Mouse (Mus musculus): Measurements from ENCODE around the gene Gjb3. TPM values are rescaled to one million over a fixed set of nuclear protein-coding genes. Genes with fewer than 3 reads are reported as not detected.
A peak's percentile ranks its signal among the peaks of the same experiment; 100 is the strongest.

The Gjb3 gene
- total and polyA plus RNA-seq, 2 experiments from 2014 or later: 0.30 to 1.2 TPM

DNA sequence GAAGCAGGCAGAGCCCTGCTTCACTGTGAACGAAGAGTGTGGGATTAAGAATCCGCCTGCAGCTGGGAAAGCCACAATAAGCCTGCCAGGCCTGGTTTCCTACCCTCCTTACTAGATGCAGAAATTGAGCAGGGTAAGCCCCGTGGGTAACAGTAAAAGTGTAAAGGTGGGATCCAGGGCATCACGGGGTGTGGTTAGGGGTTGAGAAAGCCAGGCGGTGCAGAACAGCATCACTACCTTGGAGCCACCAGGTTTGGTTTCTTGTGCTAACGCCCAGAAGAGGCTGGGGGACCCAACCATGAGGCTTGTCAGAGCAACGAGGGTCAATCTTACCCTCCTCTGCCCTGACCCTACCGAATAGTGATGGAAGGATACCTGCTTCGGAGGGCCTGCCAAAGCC, 16.1 kb downstream of the Gjb3 start:
- no peak overlapping the region for H3K4me3 ChIP-seq (ENCODE audit: low read depth, low read length)

DNA sequence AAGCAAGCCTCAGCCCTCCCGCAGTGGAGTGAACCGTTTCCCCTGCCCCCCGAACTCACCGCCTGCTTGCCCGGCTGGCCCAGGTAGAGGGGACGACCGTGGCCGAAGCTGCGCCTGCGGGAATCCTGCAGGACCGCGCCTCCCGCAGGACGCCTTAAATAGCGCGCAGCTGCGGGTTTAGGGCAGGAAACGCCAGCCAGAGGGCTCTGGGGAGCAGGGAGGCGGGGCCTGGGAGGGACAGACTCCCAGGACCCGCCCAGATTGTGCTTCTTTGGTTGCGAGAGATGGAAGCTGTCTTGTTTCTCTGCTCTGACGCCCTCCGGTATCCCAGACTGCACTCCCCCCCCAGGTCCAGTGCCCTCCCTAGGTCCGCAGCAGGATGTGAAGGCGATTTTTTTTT, 16.8 kb downstream of the Gjb3 start, which contains the start of gene Gja4:
Gja4 (minus strand) TSS at position 179 of the 400 bp plus-strand sequence.
- H3K4me2 ChIP-seq (ENCODE audit: low read depth): peak within 1 kb of the TSS; percentile 93
- DNase-seq: peak; percentile 81
- H3K27me3 ChIP-seq (ENCODE audit: insufficient read depth, low read length): no peaks in the 10 kb centered on the region
- ATAC-seq: peak; percentile 92
- peak; percentile 67 for TF ChIP-seq CTCF (IDR thresholded peaks at IDR 0.05; ENCODE audit: low read depth)
- H3K4me1 ChIP-seq (ENCODE audit: insufficient read depth): no peaks in the 10 kb centered on the region
- WGBS: under 1% methylated on average over 24 of the region's 25 CpGs
- H3K27ac ChIP-seq (ENCODE audit: low read depth, low read length): no peak within 1 kb of the TSS
- H3K9me3 ChIP-seq (ENCODE audit: low read length): no peaks in the 10 kb centered on the region
- H3K36me3 ChIP-seq (ENCODE audit: insufficient read depth): no peaks in the 10 kb centered on the region
- H3K4me3 ChIP-seq (ENCODE audit: low read depth, low read length): peak within 1 kb of the TSS; percentile 57
- H3K9ac ChIP-seq: peak within 1 kb of the TSS; percentile 70

More for the DNA sequence above, 16.1 kb downstream of the Gjb3 start:
- H3K4me2 ChIP-seq (ENCODE audit: low read depth): no peak overlapping the region
- WGBS: 46% methylated on average over 9 of the region's 9 CpGs
- DNase-seq (no peak), ATAC-seq (0 out of 2 replicates have a peak, but pooled peaks have one; percentile 6)
- H3K9ac ChIP-seq: no peak overlapping the region
- H3K27me3 ChIP-seq (ENCODE audit: insufficient read depth, low read length): no peaks in the 10 kb centered on the region
- H3K27ac ChIP-seq (ENCODE audit: low read depth, low read length): no peak overlapping the region
- H3K36me3 ChIP-seq (ENCODE audit: insufficient read depth): no peaks in the 10 kb centered on the region
- H3K4me1 ChIP-seq (ENCODE audit: insufficient read depth): no peaks in the 10 kb centered on the region
- H3K9me3 ChIP-seq (ENCODE audit: low read length): no peaks in the 10 kb centered on the region
- TF ChIP-seq CTCF (IDR thresholded peaks at IDR 0.05; ENCODE audit: low read depth): no peak

DNA sequence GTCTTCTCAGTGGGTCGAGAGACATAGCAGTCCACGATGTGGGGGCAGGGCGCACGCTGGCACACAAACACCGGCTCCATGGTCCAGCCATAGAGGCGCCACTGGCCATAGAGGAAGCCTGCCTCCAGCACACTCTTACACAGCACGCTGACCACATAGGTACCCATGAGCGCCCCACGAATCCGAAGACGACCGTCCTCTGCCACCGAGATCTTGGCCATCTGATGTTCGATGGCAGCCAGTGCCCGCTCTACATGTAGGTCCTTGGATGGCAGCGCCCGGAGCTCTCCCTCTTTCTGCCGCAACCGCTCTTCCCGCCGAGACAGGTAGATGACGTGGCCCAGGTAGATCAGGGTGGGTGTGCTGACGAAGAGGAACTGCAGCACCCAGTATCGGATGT, 18.3 kb downstream of the Gjb3 start:
- ATAC-seq (no peak), DNase-seq (no peak)
- Histone ChIP-seq H3K9ac (no peak overlapping the region), H3K4me1 (ENCODE audit: insufficient read depth) (no peaks in the 10 kb centered on the region), H3K9me3 (ENCODE audit: low read length) (no peaks in the 10 kb centered on the region), H3K27me3 (ENCODE audit: insufficient read depth, low read length) (no peaks in the 10 kb centered on the region), H3K4me3 (ENCODE audit: low read depth, low read length) (no peak overlapping the region), H3K4me2 (ENCODE audit: low read depth) (no peak overlapping the region), H3K36me3 (ENCODE audit: insufficient read depth) (no peaks in the 10 kb centered on the region), H3K27ac (ENCODE audit: low read depth, low read length) (no peak overlapping the region)
- 72% methylated on average over 24 of the region's 24 CpGs for WGBS
- TF ChIP-seq CTCF (IDR thresholded peaks at IDR 0.05; ENCODE audit: low read depth): no peak

DNA sequence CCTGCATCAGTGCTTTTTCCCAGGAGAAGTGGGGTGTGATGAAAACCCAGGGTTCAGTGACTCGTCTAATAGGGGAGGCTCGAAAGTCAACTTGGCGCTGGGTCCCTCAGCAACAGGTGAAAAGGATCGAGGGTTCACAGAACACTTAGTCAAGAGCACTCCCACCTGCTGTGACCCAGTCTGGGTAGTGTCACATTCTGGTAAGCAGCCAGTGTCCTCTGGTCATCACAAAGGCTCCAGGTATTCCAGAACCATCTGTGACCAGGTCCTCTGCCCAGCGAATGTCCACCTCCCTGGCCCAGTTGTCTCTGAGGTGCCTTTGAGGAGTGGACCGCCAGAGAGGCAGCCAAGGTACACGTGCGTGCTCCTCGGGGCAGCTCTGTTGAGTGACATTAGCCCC, 19.1 kb downstream of the Gjb3 start:
- ATAC-seq: no peak
- no peak overlapping the region for H3K4me3 ChIP-seq (ENCODE audit: low read depth, low read length)
- no peaks in the 10 kb centered on the region for H3K36me3 ChIP-seq (ENCODE audit: insufficient read depth)
- WGBS: 59% methylated on average over 9 of the region's 9 CpGs
- H3K27ac ChIP-seq (ENCODE audit: low read depth, low read length): no peak overlapping the region
- H3K9me3 ChIP-seq (ENCODE audit: low read length): no peaks in the 10 kb centered on the region
- no peak for TF ChIP-seq CTCF (IDR thresholded peaks at IDR 0.05; ENCODE audit: low read depth)
- no peaks in the 10 kb centered on the region for H3K27me3 ChIP-seq (ENCODE audit: insufficient read depth, low read length)
- no peak overlapping the region for H3K9ac ChIP-seq
- no peaks in the 10 kb centered on the region for H3K4me1 ChIP-seq (ENCODE audit: insufficient read depth)
- no peak overlapping the region for H3K4me2 ChIP-seq (ENCODE audit: low read depth)
- DNase-seq: no peak

DNA sequence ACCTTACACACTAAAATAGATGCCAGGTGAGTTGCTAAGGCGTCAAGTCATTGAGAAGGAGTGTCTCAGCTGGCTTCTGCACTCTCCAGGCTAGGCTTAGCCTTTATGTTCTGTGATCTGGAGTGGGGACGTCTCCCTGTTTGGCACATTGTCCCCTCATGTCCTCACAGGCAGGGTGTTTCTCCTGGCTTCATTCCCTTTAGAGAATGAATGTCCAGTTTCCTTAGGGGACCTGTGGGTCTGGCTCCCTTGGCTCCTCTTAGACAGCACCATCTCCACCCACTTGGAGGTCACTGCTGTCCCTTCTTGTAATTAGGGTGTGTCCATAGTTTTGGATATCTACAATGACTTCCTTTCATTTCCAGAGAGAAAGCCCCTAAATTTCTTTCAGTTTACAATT, 23.7 kb downstream of the Gjb3 start:
- TF ChIP-seq CTCF (IDR thresholded peaks at IDR 0.05; ENCODE audit: low read depth): no peak
- Histone ChIP-seq H3K4me2 (ENCODE audit: low read depth) (no peak overlapping the region), H3K36me3 (ENCODE audit: insufficient read depth) (no peaks in the 10 kb centered on the region), H3K9me3 (ENCODE audit: low read length) (no peaks in the 10 kb centered on the region), H3K4me3 (ENCODE audit: low read depth, low read length) (no peak overlapping the region), H3K9ac (no peak overlapping the region), H3K27ac (ENCODE audit: low read depth, low read length) (no peak overlapping the region), H3K27me3 (ENCODE audit: insufficient read depth, low read length) (no peaks in the 10 kb centered on the region), H3K4me1 (ENCODE audit: insufficient read depth) (no peaks in the 10 kb centered on the region)
- ATAC-seq (no peak), DNase-seq (no peak)
- WGBS: 63% methylated on average over 2 of the region's 2 CpGs

DNA sequence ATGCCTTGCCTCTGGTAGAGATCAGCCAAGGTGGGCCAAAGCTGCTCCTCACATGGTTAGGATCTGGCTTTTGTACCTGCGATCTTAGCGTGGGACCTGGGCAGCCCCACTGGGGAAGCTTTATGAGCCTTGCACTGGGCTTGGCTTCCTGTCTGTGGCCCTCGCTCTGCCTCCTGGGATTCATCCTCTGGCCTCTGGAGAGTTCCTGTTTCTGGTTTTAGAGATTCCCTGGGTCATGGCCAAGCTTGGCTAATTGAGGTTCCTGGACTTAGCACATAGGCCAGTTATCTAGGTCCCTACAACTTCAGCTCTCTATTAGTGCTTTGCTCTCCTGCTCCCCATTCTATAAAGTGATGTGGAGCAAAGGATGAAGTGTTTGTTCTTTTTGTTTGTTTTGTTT, 26.8 kb downstream of the Gjb3 start:
- no peak for DNase-seq
- 88% methylated on average over 3 of the region's 3 CpGs for WGBS

DNA sequence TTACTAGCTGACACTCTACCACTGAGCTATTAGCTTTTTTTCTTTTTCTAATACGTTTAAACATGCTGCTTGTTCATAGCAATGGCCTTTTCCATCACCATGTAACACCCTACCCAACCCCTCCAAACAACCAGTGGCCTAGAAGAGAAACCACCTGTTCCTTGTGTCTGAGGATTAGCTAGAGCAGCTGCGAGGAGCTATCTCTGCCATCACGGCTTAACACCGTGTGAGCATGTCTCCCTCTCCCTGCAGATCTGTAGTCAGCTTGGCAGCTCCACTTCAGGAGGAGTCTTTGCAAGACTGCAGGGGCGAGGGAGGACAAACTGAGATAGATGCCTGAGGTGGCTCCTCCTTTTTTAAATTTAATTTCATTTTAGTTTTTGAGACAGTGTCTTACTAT, 30.1 kb downstream of the Gjb3 start:
- WGBS: 71% methylated on average over 5 of the region's 5 CpGs
- Histone ChIP-seq H3K4me1 (ENCODE audit: insufficient read depth) (no peaks in the 10 kb centered on the region), H3K9ac (no peak overlapping the region), H3K4me2 (ENCODE audit: low read depth) (no peak overlapping the region), H3K9me3 (ENCODE audit: low read length) (no peaks in the 10 kb centered on the region), H3K36me3 (ENCODE audit: insufficient read depth) (no peaks in the 10 kb centered on the region), H3K27me3 (ENCODE audit: insufficient read depth, low read length) (no peaks in the 10 kb centered on the region), H3K4me3 (ENCODE audit: low read depth, low read length) (no peak overlapping the region), H3K27ac (ENCODE audit: low read depth, low read length) (no peak overlapping the region)
- no peak for TF ChIP-seq CTCF (IDR thresholded peaks at IDR 0.05; ENCODE audit: low read depth)
- no peak for DNase-seq
- ATAC-seq: no peak

More for the DNA sequence above, 26.8 kb downstream of the Gjb3 start:
- Histone ChIP-seq H3K4me3 (ENCODE audit: low read depth, low read length) (no peak overlapping the region), H3K9me3 (ENCODE audit: low read length) (no peaks in the 10 kb centered on the region), H3K27me3 (ENCODE audit: insufficient read depth, low read length) (no peaks in the 10 kb centered on the region), H3K36me3 (ENCODE audit: insufficient read depth) (no peaks in the 10 kb centered on the region), H3K4me2 (ENCODE audit: low read depth) (no peak overlapping the region), H3K9ac (no peak overlapping the region), H3K27ac (ENCODE audit: low read depth, low read length) (no peak overlapping the region), H3K4me1 (ENCODE audit: insufficient read depth) (no peaks in the 10 kb centered on the region)
- no peak for TF ChIP-seq CTCF (IDR thresholded peaks at IDR 0.05; ENCODE audit: low read depth)
- no peak for ATAC-seq

Data from forebrain, postnatal 0 days (tissue).